Mouse (Mus musculus) natural killer cell, adult 2 months (primary cell): Measurements from ENCODE around the gene Reg2.
"Not testable (repeated sequence)": the region's sequence is repeated elsewhere in the genome, so short reads cannot be mapped to it uniquely, and the experiment has no call there.

Experiments
- DNase-seq, 2 experiments: peaks; one replicate each; pipeline ENCODE4 v3.0.0; 2022; ENCODE audit warnings: low spot score in 2 of 2

Gene Reg2

GRCm38 (mm10) chr6:78395323-78395722, at the start of gene Reg2:
TSS of gene Reg2 (plus strand) at chr6:78395623.
- not testable (repeated sequence) for DNase-seq

- no peak for DNase-seq
Measured at GRCm38 (mm10) chr6:78361971-78362563, 33.4 kb upstream of the Reg2 start.

- no peak for DNase-seq
Measured at GRCm38 (mm10) chr6:78370357-78370756, 25.1 kb upstream of the Reg2 start, which contains the start of gene Reg3b. TSS of gene Reg3b (plus strand) at chr6:78370657.

- DNase-seq = no peak
Measured at GRCm38 (mm10) chr6:78378765-78379164, 16.7 kb upstream of the Reg2 start, which contains the start of gene Reg3d. TSS of gene Reg3d (minus strand) at chr6:78378865.

- DNase-seq = no peak
Measured at GRCm38 (mm10) chr6:78380409-78380808, 15.0 kb upstream of the Reg2 start, which contains the start of gene Reg3a. TSS of gene Reg3a (plus strand) at chr6:78380709.

GRCm38 (mm10) chr6:78385609-78386008, 9.8 kb upstream of the Reg2 start:
- DNase-seq = no peak

- not testable (repeated sequence) for DNase-seq
Measured at GRCm38 (mm10) chr6:78422411-78422810, 27.0 kb downstream of the Reg2 start, which contains the start of gene Reg1. TSS of gene Reg1 (plus strand) at chr6:78422711.

- no peak for DNase-seq
Measured at GRCm38 (mm10) chr6:78425497-78425896, 30.1 kb downstream of the Reg2 start.

- no peak for DNase-seq
Measured at GRCm38 (mm10) chr6:78447202-78447601, 51.8 kb downstream of the Reg2 start.

- no peak for DNase-seq
Measured at GRCm38 (mm10) chr6:78448409-78448808, 53.0 kb downstream of the Reg2 start.

GRCm38 (mm10) chr6:78452804-78453203, 57.4 kb downstream of the Reg2 start:
- DNase-seq = no peak
